Mouse (Mus musculus) stomach, embryonic 16.5 days (tissue): ENCODE results near the gene Tulp1. TPM values are rescaled to one million over a fixed set of nuclear protein-coding genes. Genes with fewer than 3 reads are reported as not detected.

ENCODE experiments used
- ATAC-seq: fragments of 200-750 bp; cut with Nextera tagmentation; 2 replicates; pipeline ENCODE4 v1.8.0; 2017; ENCODE audit warnings: moderate number of reproducible peaks, moderate TSS enrichment; ENCODE audit not compliant: insufficient read depth, low FRiP score
- H3K27ac ChIP-seq: fragments of 300-500 bp; sonication (generic); 2 replicates; pipeline ENCODE4 v1.5.1; 2014; ENCODE audit warnings: low read length
- H3K27me3 ChIP-seq: fragments of 300-500 bp; sonication (generic); 2 replicates; pipeline ENCODE4 v1.6.1; 2014; ENCODE audit warnings: low read length, control low read depth, mixed read lengths; ENCODE audit not compliant: control insufficient read depth, insufficient read depth
- H3K36me3 ChIP-seq: fragments of 300-500 bp; sonication (generic); 2 replicates; pipeline ENCODE4 v1.6.1; 2014; ENCODE audit warnings: low read length; ENCODE audit not compliant: control insufficient read depth, insufficient read depth
- H3K4me1 ChIP-seq: fragments of 300-500 bp; sonication (generic); 2 replicates; pipeline ENCODE4 v1.6.1; 2014; ENCODE audit warnings: low read length, control low read depth, mixed read lengths; ENCODE audit not compliant: control insufficient read depth, insufficient read depth
- H3K4me2 ChIP-seq: fragments of 300-500 bp; sonication (generic); 2 replicates; pipeline ENCODE4 v1.6.1; 2014; ENCODE audit warnings: low read depth, low read length, mixed read lengths
- H3K4me3 ChIP-seq: fragments of 300-500 bp; sonication (generic); replicated peaks from 2 replicates; pipeline ENCODE4 v1.5.1; 2014; ENCODE audit warnings: mild to moderate bottlenecking, low read length
- H3K9ac ChIP-seq: fragments of 300-500 bp; sonication (generic); 2 replicates; pipeline ENCODE4 v1.6.1; 2014; ENCODE audit warnings: low read length
- H3K9me3 ChIP-seq: fragments of 300-500 bp; sonication (generic); replicated peaks from 2 replicates; pipeline ENCODE4 v1.6.1; 2016; ENCODE audit warnings: low read length, control low read depth; ENCODE audit not compliant: control insufficient read depth
- WGBS: fragments of 180-500 bp; shearing (Covaris S2); extraction: QIAGEN DNeasy Blood & Tissue Kit; methylation state at CpG from one replicate; pipeline ENCODE4 v1.1.7; 2014; 5-methylcytosine and 5-hydroxymethylcytosine counted together
- polyA plus RNA-seq: library from polyadenylated mRNA; unstranded; fragments of >200 nt; fragmentation: Nextera tagmentation; extraction: Ambion mirVana; gene quantifications from 2 replicates; pipeline ENCODE4 v1.2.1, GENCODE M21; 2015

The Tulp1 gene
- polyA plus RNA-seq, 1 experiment from 2014 or later, result 5.4 TPM

DNA sequence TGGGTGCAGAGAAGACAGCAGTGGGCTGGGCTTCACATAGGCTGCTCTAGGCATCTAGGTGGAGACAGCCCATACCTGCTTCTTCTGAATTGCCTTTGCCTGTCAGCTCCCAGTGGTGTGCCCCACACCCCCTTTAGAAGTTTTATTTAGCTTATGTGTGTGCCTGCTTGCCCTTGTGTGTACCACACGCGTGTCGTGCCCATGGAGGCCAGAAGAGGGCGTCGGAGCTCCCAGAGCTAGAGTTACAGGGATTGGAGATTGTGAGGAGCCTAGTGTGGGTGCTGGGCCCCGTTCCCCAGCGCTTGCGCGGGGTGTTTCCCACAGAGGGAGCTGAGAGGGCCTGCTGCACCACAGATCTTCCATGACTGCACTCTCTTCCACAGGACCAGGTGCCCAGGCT lies 48.5 kb downstream of the Tulp1 start:
- no peak overlapping the region for H3K27ac ChIP-seq
- no peak overlapping the region for H3K4me2 ChIP-seq
- H3K4me1 ChIP-seq, result peaks cover 18% of the 10 kb centered on the region
- H3K36me3 ChIP-seq, result peaks cover 21% of the 10 kb centered on the region
- no peaks in the 10 kb centered on the region for H3K9me3 ChIP-seq
- no peaks in the 10 kb centered on the region for H3K27me3 ChIP-seq
- no peak overlapping the region for H3K9ac ChIP-seq
- no peak for ATAC-seq
- WGBS, result 88% methylated on average over 9 of the region's 9 CpGs
- H3K4me3 ChIP-seq, result no peak overlapping the region

DNA sequence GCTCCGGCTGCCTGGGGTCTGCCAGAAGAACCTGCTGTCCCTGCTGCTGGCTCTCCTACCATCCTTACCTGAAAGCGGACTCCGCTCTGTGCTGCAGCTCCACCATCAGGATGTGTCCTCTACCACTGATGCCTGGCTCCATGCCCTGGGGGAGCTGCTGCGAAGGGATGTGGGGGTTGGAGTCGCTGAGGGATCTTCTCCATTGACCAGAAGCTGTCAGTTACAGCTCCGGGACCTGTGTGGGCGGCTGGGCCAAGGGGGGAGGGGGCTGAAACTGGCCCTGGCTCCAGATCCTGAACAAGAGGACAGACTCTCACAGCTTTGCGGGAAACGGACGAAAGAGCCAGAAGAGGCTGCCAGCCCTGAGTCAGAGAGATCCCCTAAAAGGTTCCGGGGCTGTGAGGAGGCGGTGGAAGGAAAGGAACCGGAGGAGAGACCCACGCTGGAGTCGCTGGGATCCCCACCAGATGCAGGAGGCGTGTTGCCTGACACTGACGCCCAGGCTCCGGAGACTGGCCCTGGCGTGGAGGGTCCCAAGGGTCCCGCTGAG lies 49.3 kb downstream of the Tulp1 start:
- WGBS, result 82% methylated on average over 20 of the region's 20 CpGs
- Histone ChIP-seq H3K36me3 (peaks cover 21% of the 10 kb centered on the region), H3K27me3 (no peaks in the 10 kb centered on the region), H3K9me3 (no peaks in the 10 kb centered on the region), H3K4me1 (peaks cover 18% of the 10 kb centered on the region), H3K27ac (no peak overlapping the region), H3K4me3 (no peak overlapping the region), H3K4me2 (no peak overlapping the region), H3K9ac (no peak overlapping the region)
- ATAC-seq, result no peak

DNA sequence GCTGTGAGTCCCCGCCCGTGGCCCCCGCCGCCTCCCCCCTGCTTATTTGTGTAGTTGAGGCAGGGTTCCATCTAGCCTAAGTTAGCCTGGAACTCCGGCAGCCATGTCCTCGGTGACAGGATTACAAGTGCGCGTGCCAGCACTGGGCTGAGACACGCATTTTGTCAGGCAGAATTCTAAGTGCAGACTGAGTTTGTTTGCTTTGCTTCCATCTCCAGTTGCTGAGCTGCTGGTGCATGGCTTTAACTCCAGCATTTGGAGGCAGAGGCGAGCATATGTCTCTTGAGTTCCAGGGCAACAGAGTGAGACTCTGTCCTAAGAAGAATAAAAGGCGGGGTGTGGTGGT lies 51.2 kb downstream of the Tulp1 start:
- under 1% methylated on average over 11 of the region's 11 CpGs for WGBS
- no peaks in the 10 kb centered on the region for H3K9me3 ChIP-seq
- peaks cover 18% of the 10 kb centered on the region for H3K4me1 ChIP-seq
- peak overlapping the region; percentile 79 for H3K4me2 ChIP-seq
- H3K27me3 ChIP-seq, result no peaks in the 10 kb centered on the region
- H3K4me3 ChIP-seq, result peak overlapping the region; percentile 88
- peak; percentile 26; the same call in 1 of the 2 replicates for ATAC-seq
- peaks cover 12% of the 10 kb centered on the region for H3K36me3 ChIP-seq
- peak overlapping the region; percentile 95 for H3K27ac ChIP-seq
- H3K9ac ChIP-seq, result peak overlapping the region; percentile 96

DNA sequence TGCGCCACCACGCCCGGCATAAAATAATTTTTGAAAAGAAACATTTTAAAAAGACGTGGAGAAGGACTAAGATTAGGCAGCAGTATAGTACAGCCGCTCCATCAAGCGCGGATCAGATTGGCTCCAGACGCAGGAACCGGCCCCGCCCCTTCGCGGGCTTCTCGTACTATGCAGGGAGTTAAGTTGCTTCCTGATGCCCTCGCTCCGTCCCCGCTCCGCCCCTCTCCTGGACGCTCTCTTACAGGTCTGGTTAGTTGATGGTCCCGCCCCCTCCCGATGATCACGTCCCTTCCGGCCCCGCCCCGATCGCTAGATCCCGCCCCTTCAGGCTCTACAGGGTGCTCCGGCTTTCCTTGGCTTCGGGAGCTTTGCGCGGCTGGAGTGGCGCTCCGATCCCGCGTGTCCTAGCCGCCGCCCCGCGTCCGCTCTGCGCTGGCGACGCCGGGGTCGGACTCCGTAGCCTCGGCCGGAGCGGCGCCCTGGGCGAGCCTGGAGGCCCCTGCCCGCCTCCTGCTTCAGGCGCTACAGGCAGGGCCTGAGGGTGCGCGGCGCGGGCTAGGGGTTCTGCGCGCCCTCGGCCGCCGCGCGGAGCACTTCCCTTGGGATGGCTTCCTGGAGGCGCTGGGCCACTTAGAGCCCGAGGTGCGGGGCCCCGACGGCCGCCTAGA lies 51.7 kb downstream of the Tulp1 start, which contains the start of gene Fance:
Fance (plus strand) TSS at position 308 of the 668 bp plus-strand sequence.
- peak within 1 kb of the TSS; percentile 96 for H3K9ac ChIP-seq
- under 1% methylated on average over 69 of the region's 69 CpGs for WGBS

DNA sequence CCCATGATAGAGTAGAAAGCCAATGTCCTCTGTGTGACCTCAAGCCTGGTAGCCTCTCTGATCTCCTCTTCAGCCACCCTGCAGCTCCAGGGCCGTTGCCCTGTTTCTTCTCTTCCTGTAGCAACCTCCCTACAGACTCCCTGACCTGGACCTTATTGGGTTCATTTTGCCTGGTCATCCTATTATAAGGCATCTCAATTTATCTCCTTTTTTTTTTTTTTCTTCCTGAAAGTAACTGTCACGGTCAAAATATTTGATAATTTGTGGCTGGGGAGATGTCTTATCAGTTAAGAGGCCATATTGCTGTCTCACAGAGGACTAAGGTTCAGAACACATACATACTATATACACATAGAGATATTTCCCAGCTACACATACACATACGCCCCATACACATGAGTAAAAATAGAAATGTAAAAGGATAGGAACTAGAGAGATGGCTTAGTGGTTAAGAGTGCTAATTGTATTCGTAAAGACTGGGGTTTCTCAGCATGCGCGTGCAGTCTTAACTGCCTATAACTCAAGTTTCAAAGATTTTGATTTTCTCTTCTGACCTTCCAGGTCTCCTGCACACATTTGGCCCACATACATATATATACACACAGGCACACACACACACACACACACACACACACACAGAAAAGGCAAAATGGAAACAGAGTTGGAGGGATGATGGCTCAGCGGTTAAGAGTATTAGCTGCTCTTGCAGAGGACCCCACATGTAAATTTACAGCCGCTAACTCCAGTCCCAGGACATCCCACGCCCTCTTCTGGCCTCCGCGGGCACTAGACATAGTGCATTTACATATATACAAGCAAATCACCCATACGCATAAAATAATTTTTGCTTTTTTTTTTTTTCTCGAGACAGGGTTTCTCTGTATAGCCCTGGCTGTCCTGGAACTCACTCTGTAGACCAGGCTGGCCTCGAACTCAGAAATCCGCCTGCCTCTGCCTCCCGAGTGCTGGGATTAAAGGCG lies 52.5 kb downstream of the Tulp1 start:
- Histone ChIP-seq H3K4me2 (peak overlapping the region; percentile 54), H3K4me3 (peak overlapping the region; percentile 88), H3K27ac (peak overlapping the region; percentile 73), H3K9me3 (no peaks in the 10 kb centered on the region), H3K36me3 (peaks cover 7% of the 10 kb centered on the region), H3K9ac (peak overlapping the region; percentile 43), H3K27me3 (no peaks in the 10 kb centered on the region), H3K4me1 (peaks cover 24% of the 10 kb centered on the region)
- 21% methylated on average over 17 of the region's 17 CpGs for WGBS
- ATAC-seq, result no peak

More for the DNA sequence above, 51.7 kb downstream of the Tulp1 start, which contains the start of gene Fance:
- Histone ChIP-seq H3K4me1 (peaks cover 22% of the 10 kb centered on the region), H3K4me2 (peak within 1 kb of the TSS; percentile 79), H3K4me3 (peak within 1 kb of the TSS; percentile 88), H3K9me3 (no peaks in the 10 kb centered on the region), H3K36me3 (peaks cover 11% of the 10 kb centered on the region), H3K27me3 (no peaks in the 10 kb centered on the region), H3K27ac (peak within 1 kb of the TSS; percentile 95)
- ATAC-seq, result peak; percentile 97

DNA sequence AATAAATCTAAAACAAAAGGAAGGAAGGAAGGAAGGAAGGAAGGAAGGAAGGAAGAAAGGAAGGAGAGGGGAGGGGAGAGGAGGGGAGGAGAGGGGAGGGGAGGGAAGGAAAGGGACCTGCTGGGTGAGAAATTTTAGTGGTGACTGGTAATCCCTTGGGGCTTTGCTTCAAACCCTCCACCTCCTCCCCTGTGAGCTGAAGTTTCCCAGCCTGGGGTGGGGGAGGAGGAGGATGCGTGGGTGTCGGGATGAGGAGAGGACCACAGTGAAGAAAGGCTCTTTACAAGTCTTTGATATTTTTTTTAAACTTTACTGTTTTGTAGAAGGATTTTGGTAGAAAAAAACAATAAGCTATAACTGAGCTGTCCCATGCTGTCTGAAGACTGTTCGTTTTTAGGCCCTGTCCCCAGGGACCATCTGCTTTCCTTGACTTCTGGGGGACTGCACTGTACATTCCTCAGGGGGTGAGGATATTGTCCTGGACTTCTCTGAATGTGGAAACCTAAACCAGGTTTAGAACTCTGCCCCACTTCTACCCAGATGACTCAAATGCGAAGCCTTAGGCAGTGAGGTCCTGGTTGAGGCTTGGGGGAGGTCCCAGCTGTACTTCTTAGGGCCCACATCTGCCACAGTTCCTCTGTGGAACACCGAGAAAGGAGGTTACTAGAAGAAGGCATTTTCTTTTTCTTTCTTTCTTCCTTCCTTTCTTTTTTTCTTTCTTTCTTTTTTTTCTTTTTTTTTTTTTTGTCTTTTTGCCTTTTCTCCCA lies 53.5 kb downstream of the Tulp1 start:
- 70% methylated on average over 5 of the region's 5 CpGs for WGBS
- Histone ChIP-seq H3K36me3 (peaks cover 2% of the 10 kb centered on the region; the same call in 1 of the 2 replicates), H3K27ac (no peak overlapping the region), H3K4me2 (no peak overlapping the region), H3K4me3 (no peak overlapping the region), H3K9ac (no peak overlapping the region), H3K27me3 (no peaks in the 10 kb centered on the region), H3K4me1 (peaks cover 24% of the 10 kb centered on the region), H3K9me3 (no peaks in the 10 kb centered on the region)
- ATAC-seq, result no peak

DNA sequence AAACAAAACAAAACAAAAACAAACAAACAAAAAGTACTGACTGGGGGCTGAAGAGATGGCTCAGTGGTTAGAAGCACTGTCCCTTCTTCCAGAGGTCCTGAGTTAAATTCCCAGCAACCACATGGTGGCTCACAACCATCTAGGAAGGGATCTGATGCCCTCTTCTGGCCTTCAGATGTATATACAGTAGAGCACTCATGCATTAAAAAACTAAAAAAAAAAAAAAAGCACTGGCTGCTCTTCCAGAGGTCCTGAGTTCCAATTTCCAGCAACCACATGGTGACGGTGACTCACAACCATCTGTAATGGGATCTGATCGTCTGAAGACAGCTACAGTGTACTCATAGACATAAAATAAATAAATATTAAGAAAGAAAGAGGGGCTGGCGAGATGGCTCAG lies 54.2 kb downstream of the Tulp1 start:
- H3K27me3 ChIP-seq, result no peaks in the 10 kb centered on the region
- no peak overlapping the region for H3K4me2 ChIP-seq
- ATAC-seq, result no peak
- H3K9me3 ChIP-seq, result no peaks in the 10 kb centered on the region
- 75% methylated on average over 3 of the region's 3 CpGs for WGBS
- H3K27ac ChIP-seq, result no peak overlapping the region
- H3K9ac ChIP-seq, result no peak overlapping the region
- H3K4me1 ChIP-seq, result peaks cover 24% of the 10 kb centered on the region
- no peak overlapping the region for H3K4me3 ChIP-seq
- no peaks in the 10 kb centered on the region for H3K36me3 ChIP-seq

DNA sequence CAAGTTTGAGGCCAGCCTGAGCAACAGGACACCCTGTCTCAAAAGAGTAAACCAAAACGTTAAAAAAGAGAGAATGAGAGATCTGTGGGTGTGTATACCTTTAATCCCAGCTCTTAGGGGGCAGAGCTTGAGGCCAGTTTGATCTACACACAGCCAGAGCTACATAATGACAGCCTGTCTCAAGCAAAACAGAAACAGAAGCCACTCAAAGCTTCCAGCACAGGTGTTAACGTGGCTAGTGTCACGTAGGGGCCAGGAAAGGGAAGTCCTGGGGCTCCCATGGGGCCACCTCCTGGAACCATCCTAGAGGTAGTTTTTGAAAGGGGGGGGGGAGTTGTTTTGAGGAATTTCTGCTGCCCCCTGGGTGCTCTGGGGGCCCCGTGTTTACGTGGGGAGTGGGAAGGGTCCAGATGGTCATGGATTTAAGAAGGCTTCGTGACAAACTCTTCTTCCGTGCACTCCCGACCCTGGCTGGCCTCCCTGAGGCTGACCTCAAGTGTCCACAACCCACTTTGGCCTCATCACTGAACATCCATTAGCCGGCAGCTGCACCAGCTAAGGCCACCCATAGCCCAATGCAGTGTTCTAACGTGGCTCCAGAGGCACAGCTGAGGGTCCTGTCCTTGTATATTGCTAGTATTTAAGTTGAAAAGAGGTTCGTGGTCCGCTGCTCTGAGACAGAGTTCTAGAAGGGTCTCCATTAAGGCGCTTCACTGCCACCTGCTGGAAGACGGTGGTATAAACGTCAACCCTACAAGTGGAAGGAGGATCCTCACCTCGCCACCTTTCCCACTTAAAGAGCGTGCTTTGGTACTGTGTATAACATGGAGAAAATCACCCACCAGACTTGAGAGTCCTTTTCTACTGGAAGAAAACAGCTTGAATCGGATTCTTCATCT lies 56.5 kb downstream of the Tulp1 start:
- H3K9ac ChIP-seq, result peak overlapping the region; percentile 50
- peak; percentile 8; the same call in 1 of the 2 replicates for ATAC-seq
- H3K36me3 ChIP-seq, result no peaks in the 10 kb centered on the region
- H3K4me1 ChIP-seq, result peaks cover 11% of the 10 kb centered on the region
- H3K27me3 ChIP-seq, result no peaks in the 10 kb centered on the region
- peak overlapping the region; percentile 38; the same call in 1 of the 2 replicates for H3K4me2 ChIP-seq
- H3K4me3 ChIP-seq, result no peak overlapping the region
- no peaks in the 10 kb centered on the region for H3K9me3 ChIP-seq
- no peak overlapping the region for H3K27ac ChIP-seq
- 11% methylated on average over 18 of the region's 18 CpGs for WGBS
